Mouse (Mus musculus): ENCODE data around the gene Mmp28. TPM values are rescaled to one million over a fixed set of nuclear protein-coding genes. Genes with fewer than 3 reads are reported as not detected.

The Mmp28 gene
- total RNA-seq, 2 experiments from 2014 or later: 3.4 to 4.7 TPM

DNA sequence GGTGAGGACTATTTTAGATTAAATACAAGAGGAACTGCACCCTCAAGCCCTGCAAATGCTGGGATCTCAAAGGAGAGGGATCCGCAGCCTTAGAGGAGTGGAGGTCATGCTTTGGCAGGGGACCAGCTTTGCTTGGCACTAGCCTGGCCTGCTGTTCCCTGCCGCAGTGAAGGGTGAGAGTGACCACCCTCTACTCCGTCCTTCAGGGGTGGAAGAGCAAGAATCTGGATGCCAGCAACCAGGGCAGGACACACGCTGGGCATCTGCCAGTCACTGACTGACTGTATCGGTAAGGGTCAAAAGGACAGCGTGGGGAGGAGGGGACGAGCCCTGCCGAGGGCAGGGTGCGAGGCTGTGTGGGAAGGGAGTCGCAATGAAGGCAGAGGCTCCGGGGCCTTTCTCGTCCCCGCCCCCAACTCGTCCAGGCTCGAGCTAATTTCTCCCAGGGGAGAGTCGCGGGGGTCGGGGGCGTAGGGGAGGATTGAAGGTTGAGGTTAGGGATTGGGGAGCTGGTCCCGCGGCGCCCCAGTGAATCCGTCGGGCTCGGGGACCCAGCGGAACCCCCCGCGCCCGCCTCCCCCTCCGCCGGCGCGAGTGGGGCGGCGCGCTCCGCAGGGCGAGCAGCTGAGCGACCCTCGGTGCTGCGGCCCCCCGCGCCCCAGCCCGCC, 53.6 kb downstream of the Mmp28 start, which contains the start of gene Rasl10b:
Rasl10b (plus strand) TSS at position 51 of the 668 bp plus-strand sequence.
- no peak for ATAC-seq (replicated peaks; ENCODE audit: poor library complexity)

DNA sequence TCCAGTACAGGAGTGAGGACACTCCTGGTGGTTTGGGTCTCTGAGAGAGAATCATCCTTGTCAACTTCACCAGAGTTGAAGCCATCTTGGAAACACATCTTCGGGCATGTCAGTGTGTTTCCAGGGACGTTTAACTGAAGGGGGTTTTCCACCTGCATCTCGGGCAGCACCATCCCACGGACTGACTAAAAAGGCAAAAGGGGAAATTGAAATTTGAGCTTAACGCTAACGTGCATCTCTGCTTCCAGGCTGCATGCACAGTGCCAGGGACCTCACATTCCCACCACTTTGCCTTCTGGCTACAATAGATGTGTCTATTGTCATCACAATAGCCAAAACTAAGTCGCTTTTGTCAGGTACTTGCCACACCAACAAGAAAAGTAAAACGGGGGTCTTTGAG, 54.6 kb downstream of the Mmp28 start:
- no peak for ATAC-seq (replicated peaks; ENCODE audit: poor library complexity)

GRCm38 (mm10) chr11:83406391-83406790, 56.5 kb downstream of the Mmp28 start:
- no peak for ATAC-seq (replicated peaks; ENCODE audit: poor library complexity)

GRCm38 (mm10) chr11:83403787-83404186, 59.1 kb downstream of the Mmp28 start:
- ATAC-seq (replicated peaks; ENCODE audit: poor library complexity): no peak

GRCm38 (mm10) chr11:83398724-83399123, 64.1 kb downstream of the Mmp28 start:
- peak; percentile 31; the same call in 1 of the 2 replicates for ATAC-seq (replicated peaks; ENCODE audit: poor library complexity)

DNA sequence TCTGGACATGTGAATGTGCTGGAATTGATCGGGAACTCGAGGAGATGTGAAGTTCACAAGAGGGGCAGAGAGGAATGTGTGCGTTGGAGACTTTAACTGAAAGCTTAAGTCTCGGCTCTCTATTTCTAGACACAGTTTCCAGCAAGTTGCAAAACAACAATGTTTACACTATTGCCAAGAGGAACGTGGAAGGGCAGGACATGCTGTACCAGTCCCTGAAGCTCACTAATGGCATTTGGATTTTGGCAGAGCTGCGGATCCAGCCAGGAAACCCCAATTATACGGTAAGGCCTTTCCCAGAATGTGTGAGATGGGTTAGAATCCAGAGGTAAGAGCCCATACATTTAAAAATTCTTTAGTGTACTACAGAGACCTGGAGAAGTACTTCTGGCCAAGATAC, 65.2 kb downstream of the Mmp28 start:
- ATAC-seq (replicated peaks; ENCODE audit: poor library complexity): no peak

DNA sequence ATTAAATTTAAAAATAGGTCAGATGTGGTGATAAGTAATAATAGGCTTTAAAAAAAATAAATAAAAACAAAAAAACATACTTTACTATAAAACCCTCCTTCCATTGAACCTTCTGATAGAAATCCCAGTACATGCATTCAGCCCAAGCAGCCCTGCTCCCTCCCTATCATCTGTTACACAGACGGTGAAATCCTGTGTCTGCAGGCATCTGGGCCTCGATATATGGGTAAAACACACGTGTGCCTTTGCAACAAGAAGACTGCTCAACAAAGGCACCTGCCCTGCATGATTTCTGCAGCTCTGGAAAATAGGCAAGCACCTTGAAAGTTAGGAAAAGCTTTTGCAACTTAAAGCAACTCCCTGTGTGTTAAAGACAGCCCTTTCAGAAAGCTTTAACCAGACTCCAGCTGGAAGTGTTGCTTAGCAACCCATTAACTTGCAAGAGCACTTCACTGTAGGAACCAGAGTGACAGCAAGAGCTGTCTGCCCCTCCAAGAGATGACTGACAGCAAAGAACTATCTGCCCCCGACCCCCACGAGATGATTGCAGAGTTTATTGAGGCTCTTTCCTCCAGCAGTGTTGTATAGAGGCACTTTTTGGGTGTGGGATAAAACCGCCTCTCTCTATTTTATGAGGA, 68.0 kb downstream of the Mmp28 start:
- no peak for ATAC-seq (replicated peaks; ENCODE audit: poor library complexity)

DNA sequence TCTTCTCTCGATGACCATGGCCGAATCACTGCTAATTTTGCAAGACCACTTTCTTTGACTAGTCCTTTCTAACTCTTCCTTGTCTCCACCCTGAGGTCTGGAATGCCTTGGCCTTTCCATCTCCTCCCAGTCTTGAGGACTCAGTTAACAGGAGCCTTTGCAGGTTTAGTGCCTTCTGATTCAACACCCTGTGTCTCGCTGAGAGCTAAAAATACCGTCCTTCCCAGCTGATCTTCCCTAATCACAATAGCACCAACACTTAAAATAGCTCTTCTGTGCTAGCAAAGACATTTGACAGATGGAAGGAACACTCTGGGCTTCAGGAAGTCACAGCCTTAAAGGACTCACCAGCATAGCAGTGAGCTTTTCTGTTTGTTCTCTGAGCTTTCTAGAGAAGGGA, 69.8 kb downstream of the Mmp28 start:
- ATAC-seq (replicated peaks; ENCODE audit: poor library complexity): no peak

Other genes with a start within 250 kb of the Mmp28 start
- 0.24 TPM in 1 of 2 replicates, not detected in the other for gene Slfn14, start 176.3 kb downstream of the Mmp28 start, total RNA-seq (2015)
- not detected in 2 replicates for gene Slfn14, start 176.3 kb downstream of the Mmp28 start, total RNA-seq (2017)
- 52.4 and 58.5 TPM in 2 replicates for gene Ap2b1, start 164.0 kb downstream of the Mmp28 start, total RNA-seq (2015)
- 51.3 and 67.6 TPM in 2 replicates for gene Ap2b1, start 164.0 kb downstream of the Mmp28 start, total RNA-seq (2017)
- gene Pex12, start 160.5 kb downstream of the Mmp28 start, total RNA-seq (2015): 12.8 and 13.0 TPM in 2 replicates
- gene Pex12, start 160.5 kb downstream of the Mmp28 start, total RNA-seq (2017): 4.7 and 8.7 TPM in 2 replicates
- gene Rasl10b, start 53.9 kb downstream of the Mmp28 start, total RNA-seq (2015): not detected in 2 replicates
- 0.14 TPM in 1 of 2 replicates, not detected in the other for gene Rasl10b, start 53.9 kb downstream of the Mmp28 start, total RNA-seq (2017)
- 0.15 and 0.30 TPM in 2 replicates for gene Gas2l2, start 33.6 kb downstream of the Mmp28 start, total RNA-seq (2015)
- 0.20 and 0.21 TPM in 2 replicates for gene Gas2l2, start 33.6 kb downstream of the Mmp28 start, total RNA-seq (2017)
- 30.8 and 38.7 TPM in 2 replicates for gene 1700020L24Rik, start 25.4 kb downstream of the Mmp28 start, total RNA-seq (2015)
- 77.0 and 80.6 TPM in 2 replicates for gene 1700020L24Rik, start 25.4 kb downstream of the Mmp28 start, total RNA-seq (2017)
- gene Taf15, start 10.0 kb upstream of the Mmp28 start, total RNA-seq (2015): 68.8 and 73.2 TPM in 2 replicates
- 25.2 and 49.7 TPM in 2 replicates for gene Taf15, start 10.0 kb upstream of the Mmp28 start, total RNA-seq (2017)
- gene Heatr9, start 59.1 kb upstream of the Mmp28 start, total RNA-seq (2015): not detected in 2 replicates
- gene Heatr9, start 59.1 kb upstream of the Mmp28 start, total RNA-seq (2017): not detected in 2 replicates
- 1.1 and 4.7 TPM in 2 replicates for gene Ccl5, start 67.4 kb upstream of the Mmp28 start, total RNA-seq (2015)
- 0.92 and 3.2 TPM in 2 replicates for gene Ccl5, start 67.4 kb upstream of the Mmp28 start, total RNA-seq (2017)
- gene Ccl9, start 115.6 kb upstream of the Mmp28 start, total RNA-seq (2015): 149 and 197 TPM in 2 replicates
- gene Ccl9, start 115.6 kb upstream of the Mmp28 start, total RNA-seq (2017): 97.7 and 108 TPM in 2 replicates
- gene Ccl6, start 130.0 kb upstream of the Mmp28 start, total RNA-seq (2015): 13.6 and 25.2 TPM in 2 replicates
- gene Ccl6, start 130.0 kb upstream of the Mmp28 start, total RNA-seq (2017): 13.3 and 15.1 TPM in 2 replicates
- gene Rpl9-ps1, start 182.6 kb upstream of the Mmp28 start, total RNA-seq (2015): 0.44 and 1.2 TPM in 2 replicates
- gene Rpl9-ps1, start 182.6 kb upstream of the Mmp28 start, total RNA-seq (2017): not detected in 2 replicates
- gene Ccl3, start 186.3 kb upstream of the Mmp28 start, total RNA-seq (2015): 99.8 and 229 TPM in 2 replicates
- 37.9 and 120 TPM in 2 replicates for gene Ccl3, start 186.3 kb upstream of the Mmp28 start, total RNA-seq (2017)
- gene Ccl4, start 199.5 kb upstream of the Mmp28 start, total RNA-seq (2015): 19.6 and 29.1 TPM in 2 replicates
- gene Ccl4, start 199.5 kb upstream of the Mmp28 start, total RNA-seq (2017): 16.7 and 37.1 TPM in 2 replicates
- 3.0 and 6.0 TPM in 2 replicates for gene Wfdc17, start 240.9 kb upstream of the Mmp28 start, total RNA-seq (2015)
- gene Wfdc17, start 240.9 kb upstream of the Mmp28 start, total RNA-seq (2017): 1.7 TPM in 1 of 2 replicates, not detected in the other
- not detected in 2 replicates for gene Wfdc18, start 245.9 kb upstream of the Mmp28 start, total RNA-seq (2015)
- not detected in 2 replicates for gene Wfdc18, start 245.9 kb upstream of the Mmp28 start, total RNA-seq (2017)